Mouse (Mus musculus): ENCODE data around the gene Galnt18.
A peak's percentile ranks its signal among the peaks of the same experiment; 100 is the strongest.

Galnt18 gene

GRCm38 (mm10) chr7:111779504-111780242 lies at the start of gene Galnt18:
Gene Galnt18, minus strand, starts transcription at chr7:111779977.
- peak; percentile 94 for DNase-seq

GRCm38 (mm10) chr7:111827337-111827736 lies 47.6 kb upstream of the Galnt18 start:
- DNase-seq, result no peak

GRCm38 (mm10) chr7:111813093-111813492 lies 33.3 kb upstream of the Galnt18 start:
- DNase-seq, result no peak

GRCm38 (mm10) chr7:111811036-111811435 lies 31.3 kb upstream of the Galnt18 start:
- no peak for DNase-seq

- DNase-seq, result no peak
Observed at GRCm38 (mm10) chr7:111809796-111810195, 30.0 kb upstream of the Galnt18 start.

GRCm38 (mm10) chr7:111806083-111806482 lies 26.3 kb upstream of the Galnt18 start:
- DNase-seq, result no peak

GRCm38 (mm10) chr7:111804646-111805045 lies 24.9 kb upstream of the Galnt18 start:
- DNase-seq, result no peak

- no peak for DNase-seq
Observed at GRCm38 (mm10) chr7:111800785-111801184, 21.0 kb upstream of the Galnt18 start.

- peak; percentile 36 for DNase-seq
Observed at GRCm38 (mm10) chr7:111800120-111800519, 20.3 kb upstream of the Galnt18 start.

- no peak for DNase-seq
Observed at GRCm38 (mm10) chr7:111799021-111799420, 19.2 kb upstream of the Galnt18 start.

- no peak for DNase-seq
Observed at GRCm38 (mm10) chr7:111797337-111798010, 17.7 kb upstream of the Galnt18 start.

- DNase-seq, result no peak
Observed at GRCm38 (mm10) chr7:111795059-111795458, 15.3 kb upstream of the Galnt18 start.

- no peak for DNase-seq
Observed at GRCm38 (mm10) chr7:111792154-111792553, 12.4 kb upstream of the Galnt18 start.

GRCm38 (mm10) chr7:111791347-111791746 lies 11.6 kb upstream of the Galnt18 start:
- DNase-seq, result no peak

GRCm38 (mm10) chr7:111787921-111788320 lies 8.1 kb upstream of the Galnt18 start:
- DNase-seq, result no peak

- DNase-seq, result peak; percentile 17
Observed at GRCm38 (mm10) chr7:111785478-111785877, 5.7 kb upstream of the Galnt18 start.

GRCm38 (mm10) chr7:111782126-111782525 lies 2.3 kb upstream of the Galnt18 start:
- DNase-seq, result peak; percentile 72

GRCm38 (mm10) chr7:111781316-111781715 lies 1.5 kb upstream of the Galnt18 start:
- no peak for DNase-seq

GRCm38 (mm10) chr7:111778789-111779503 lies 831 bp downstream of the Galnt18 start:
- peak; percentile 29 for DNase-seq

GRCm38 (mm10) chr7:111778212-111778611 lies 1.6 kb downstream of the Galnt18 start:
- no peak for DNase-seq

GRCm38 (mm10) chr7:111777186-111777585 lies 2.6 kb downstream of the Galnt18 start:
- no peak for DNase-seq

- DNase-seq, result no peak
Observed at GRCm38 (mm10) chr7:111776160-111776559, 3.6 kb downstream of the Galnt18 start.

GRCm38 (mm10) chr7:111772398-111772797 lies 7.4 kb downstream of the Galnt18 start:
- DNase-seq, result no peak
